Mouse (Mus musculus): Measurements from ENCODE around the gene Znhit2. TPM values are rescaled to one million over a fixed set of nuclear protein-coding genes. Genes with fewer than 3 reads are reported as not detected.
A peak's percentile ranks its signal among the peaks of the same experiment; 100 is the strongest.

Gene Znhit2
- polyA plus RNA-seq (2016; fragmentation: Nextera tagmentation; extraction: Ambion mirVana), result 35.1 and 38.7 TPM in 2 replicates

DNA sequence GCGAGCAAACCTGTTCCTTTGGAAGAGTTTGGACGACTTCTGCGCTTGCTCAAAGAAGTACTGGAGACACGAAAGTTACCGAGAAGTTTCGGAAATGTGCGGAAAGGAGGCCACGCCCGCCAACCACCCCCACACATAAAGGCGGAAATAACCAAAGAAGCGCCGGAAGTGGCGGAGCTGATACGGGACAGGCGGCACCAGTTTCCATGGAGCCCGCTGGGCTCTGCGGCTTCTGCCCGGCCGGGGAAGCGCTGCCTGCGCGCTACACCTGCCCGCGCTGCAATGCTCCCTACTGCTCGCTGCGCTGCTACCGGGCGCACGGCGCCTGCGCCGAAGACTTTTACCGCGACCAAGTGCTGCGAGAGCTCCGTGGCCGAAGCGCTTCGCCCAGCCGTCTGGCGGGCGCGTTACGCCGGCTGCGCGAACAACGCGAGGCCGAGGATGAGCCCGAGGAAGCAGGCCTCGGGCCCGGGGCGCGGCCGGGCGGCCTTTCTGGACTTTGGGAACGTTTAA, at the start of gene Znhit2:
Gene Znhit2, plus strand, starts transcription at position 172 of the 513 bp plus-strand sequence.
- no peaks in the 10 kb centered on the region for H3K27me3 ChIP-seq (ENCODE audit: poor library complexity, severe bottlenecking)
- WGBS, result under 1% methylated on average over 58 of the region's 58 CpGs
- peaks cover 54% of the 10 kb centered on the region for H3K4me1 ChIP-seq
- H3K4me3 ChIP-seq, result peak within 1 kb of the TSS; percentile 70
- peak within 1 kb of the TSS; percentile 92 for H3K27ac ChIP-seq
- no peaks in the 10 kb centered on the region for H3K9me3 ChIP-seq
- peaks cover 40% of the 10 kb centered on the region for H3K36me3 ChIP-seq (replicated peaks)
- peak; percentile 94 for DNase-seq (ENCODE audit: extremely low spot score, low spot score)

DNA sequence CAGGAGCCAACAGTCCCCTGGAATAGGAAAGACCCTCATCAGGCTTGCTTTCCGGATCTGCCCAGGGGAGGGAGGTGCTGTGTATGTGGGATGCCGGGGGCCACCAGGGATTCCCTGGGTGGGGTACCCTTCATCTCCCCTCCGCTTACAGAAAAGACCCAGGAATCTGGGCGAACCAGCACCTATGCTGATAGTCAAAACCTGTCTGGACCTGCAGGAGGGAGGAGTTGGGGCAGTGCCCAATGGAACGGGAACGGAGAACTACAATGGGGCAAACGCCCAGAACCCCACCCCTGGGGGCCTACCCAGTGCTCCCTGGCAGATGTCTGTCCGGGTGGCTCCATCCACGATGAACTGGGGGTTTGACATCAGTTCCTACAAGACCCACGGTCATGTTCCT, 47.3 kb upstream of the Znhit2 start:
- 89% methylated on average over 10 of the region's 10 CpGs for WGBS
- no peak overlapping the region for H3K4me3 ChIP-seq
- peaks cover 21% of the 10 kb centered on the region for H3K4me1 ChIP-seq
- peaks cover 53% of the 10 kb centered on the region for H3K27me3 ChIP-seq (ENCODE audit: poor library complexity, severe bottlenecking)
- no peak overlapping the region for H3K27ac ChIP-seq
- no peak for DNase-seq (ENCODE audit: extremely low spot score, low spot score)
- H3K9me3 ChIP-seq, result no peaks in the 10 kb centered on the region
- no peaks in the 10 kb centered on the region for H3K36me3 ChIP-seq (replicated peaks)

DNA sequence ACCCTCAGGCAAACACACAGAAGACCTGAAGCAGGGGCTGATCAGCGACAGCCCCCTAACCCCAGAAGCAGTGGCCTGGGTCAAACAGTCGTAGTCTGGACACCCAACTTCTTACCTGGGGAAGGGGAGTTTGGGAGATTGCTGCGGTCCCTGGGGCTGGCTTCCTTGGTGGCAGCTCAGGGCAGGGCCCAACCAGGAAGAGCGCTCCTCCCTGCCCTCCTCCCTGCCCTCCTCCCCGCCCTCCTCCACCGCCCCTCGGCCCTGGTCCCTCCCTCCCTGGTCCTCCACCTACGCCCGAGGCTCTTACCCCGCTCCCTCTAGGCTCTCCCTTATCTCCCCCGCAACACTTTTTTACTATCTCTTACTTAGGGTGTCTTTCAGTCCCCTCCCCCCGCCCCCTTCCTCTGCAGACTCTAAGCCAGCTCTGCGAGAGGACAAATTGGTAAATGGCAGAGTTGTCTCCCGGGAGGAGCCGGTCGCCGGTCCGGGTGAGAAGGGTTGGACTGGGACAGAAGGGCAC, 45.9 kb upstream of the Znhit2 start:
- peak; percentile 21 for DNase-seq (ENCODE audit: extremely low spot score, low spot score)
- Histone ChIP-seq H3K27ac (peak overlapping the region; percentile 79), H3K27me3 (ENCODE audit: poor library complexity, severe bottlenecking) (peaks cover 53% of the 10 kb centered on the region), H3K36me3 (replicated peaks) (no peaks in the 10 kb centered on the region), H3K4me3 (peak overlapping the region; percentile 66), H3K4me1 (peaks cover 21% of the 10 kb centered on the region), H3K9me3 (no peaks in the 10 kb centered on the region)
- 1% methylated on average over 15 of the region's 18 CpGs for WGBS

DNA sequence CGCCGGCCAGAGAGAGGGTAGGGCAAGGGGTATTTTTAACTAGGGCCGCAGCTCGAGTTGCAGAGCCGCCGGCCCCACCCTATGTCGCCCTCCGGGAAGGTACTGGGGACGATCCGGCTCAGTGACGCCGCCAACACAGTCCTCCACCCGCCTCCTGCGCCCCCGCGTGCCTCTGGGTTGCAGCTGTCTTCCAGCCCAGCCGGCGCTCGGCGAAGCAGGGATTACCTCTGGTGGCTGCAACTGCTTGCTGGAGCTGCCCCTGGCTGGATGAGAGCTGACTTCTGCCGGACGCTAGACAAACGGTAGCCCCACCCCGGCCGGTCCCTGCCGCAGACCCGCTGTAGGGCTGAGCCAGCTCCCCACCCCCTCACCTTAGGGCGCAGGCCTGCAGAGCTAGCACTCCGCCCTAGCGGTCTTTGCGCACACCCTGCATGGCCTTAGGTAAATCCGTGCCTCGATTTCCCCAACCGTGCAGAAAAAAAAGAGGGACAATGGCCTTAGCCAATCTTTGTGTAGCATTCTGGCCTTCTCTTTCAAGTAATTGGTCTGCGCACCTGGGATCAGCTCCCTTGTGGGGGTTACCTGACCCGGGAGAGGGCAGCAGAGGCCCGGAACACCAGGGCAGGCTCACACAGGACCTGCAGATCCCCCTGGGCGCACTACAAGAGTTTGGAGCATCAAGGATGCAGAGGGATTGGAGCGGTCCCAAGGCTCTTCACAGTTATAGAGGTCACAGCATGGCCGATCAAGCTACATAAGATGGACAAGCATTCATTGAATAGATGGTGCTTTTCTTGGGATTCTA, 45.3 kb upstream of the Znhit2 start, which contains the start of gene Capn1:
Gene Capn1, minus strand, starts transcription at position 387 of the 805 bp plus-strand sequence.
- Histone ChIP-seq H3K27me3 (ENCODE audit: poor library complexity, severe bottlenecking) (peaks cover 53% of the 10 kb centered on the region), H3K36me3 (replicated peaks) (no peaks in the 10 kb centered on the region), H3K27ac (peak within 1 kb of the TSS; percentile 79), H3K9me3 (no peaks in the 10 kb centered on the region), H3K4me3 (peak within 1 kb of the TSS; percentile 66), H3K4me1 (peaks cover 21% of the 10 kb centered on the region)
- 2% methylated on average over 40 of the region's 40 CpGs for WGBS
- DNase-seq (ENCODE audit: extremely low spot score, low spot score), result peak; percentile 78

DNA sequence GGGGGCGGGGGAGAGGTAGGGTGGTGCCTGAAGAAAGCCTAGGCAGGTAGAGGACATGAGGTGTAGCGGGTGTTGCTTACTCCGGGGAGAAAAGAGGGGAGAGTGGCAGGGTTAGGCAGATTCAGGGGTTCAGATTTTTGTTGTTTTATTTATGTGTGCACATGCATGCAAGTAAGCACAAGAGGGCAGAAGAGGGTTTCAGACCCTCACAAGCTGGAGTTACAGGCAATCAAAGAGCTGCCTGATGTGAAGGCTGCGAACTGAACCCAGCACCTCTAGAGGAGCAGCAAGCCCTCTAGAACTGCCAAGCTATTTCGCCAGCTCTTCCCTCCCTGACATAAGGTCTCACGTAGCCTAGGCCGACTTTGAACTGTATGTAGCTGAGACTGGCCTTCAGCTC, 44.5 kb upstream of the Znhit2 start:
- Histone ChIP-seq H3K27ac (no peak overlapping the region), H3K27me3 (ENCODE audit: poor library complexity, severe bottlenecking) (peaks cover 53% of the 10 kb centered on the region), H3K4me1 (peaks cover 21% of the 10 kb centered on the region), H3K36me3 (replicated peaks) (no peaks in the 10 kb centered on the region), H3K9me3 (no peaks in the 10 kb centered on the region), H3K4me3 (0 out of 2 replicates have a peak overlapping the region, but pooled peaks have one; percentile 66)
- WGBS, result 36% methylated on average over 7 of the region's 7 CpGs
- DNase-seq (ENCODE audit: extremely low spot score, low spot score), result no peak

DNA sequence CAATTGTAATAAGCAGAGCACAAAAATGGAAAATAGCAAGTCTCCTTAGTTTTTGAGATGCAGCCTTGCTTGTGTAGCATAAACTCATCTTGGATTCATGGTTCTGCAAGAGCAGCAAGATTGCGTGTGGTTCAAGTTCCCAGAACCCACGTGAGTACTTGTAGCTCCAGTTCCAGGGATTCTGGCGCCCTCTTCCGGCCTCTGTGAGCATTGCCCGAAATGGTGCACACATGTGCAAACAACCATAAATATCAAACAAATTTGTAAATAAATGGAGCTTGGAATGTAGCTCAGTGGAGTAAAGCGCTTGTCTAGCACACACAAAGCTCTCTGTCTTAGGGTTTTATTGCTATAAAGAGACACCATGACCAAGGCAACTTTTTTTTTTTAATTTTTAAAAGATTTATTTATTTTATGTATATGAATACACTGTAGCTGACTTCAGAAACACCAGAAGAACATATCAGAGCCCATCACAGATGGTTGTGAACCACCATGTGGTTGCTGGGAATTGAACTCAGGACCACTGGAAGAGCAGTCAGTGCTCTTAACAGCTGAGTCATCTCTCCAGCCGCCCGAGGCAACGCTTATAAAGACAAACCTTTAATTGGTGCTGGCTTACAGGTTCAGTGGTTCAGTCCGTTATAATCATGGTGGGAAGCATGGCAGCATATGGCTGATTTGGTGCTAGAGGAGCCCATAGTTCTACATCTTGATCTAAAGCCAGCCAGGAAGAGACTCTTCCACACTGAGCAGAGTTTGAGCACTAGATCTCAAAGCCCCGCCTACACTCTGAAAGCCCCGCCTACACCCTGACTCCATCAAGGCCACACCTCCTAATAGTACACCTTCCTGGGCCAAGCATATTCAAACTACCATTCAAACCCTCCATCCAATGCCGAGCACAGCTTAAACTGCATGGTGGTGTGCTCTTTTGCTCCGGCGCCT, 42.6 kb upstream of the Znhit2 start:
- peaks cover 47% of the 10 kb centered on the region for H3K27me3 ChIP-seq (ENCODE audit: poor library complexity, severe bottlenecking)
- H3K9me3 ChIP-seq, result no peaks in the 10 kb centered on the region
- peaks cover 21% of the 10 kb centered on the region for H3K4me1 ChIP-seq
- no peaks in the 10 kb centered on the region for H3K36me3 ChIP-seq (replicated peaks)
- 32% methylated on average over 15 of the region's 15 CpGs for WGBS
- H3K27ac ChIP-seq, result no peak overlapping the region
- H3K4me3 ChIP-seq, result no peak overlapping the region
- DNase-seq (ENCODE audit: extremely low spot score, low spot score), result peak; percentile 85

DNA sequence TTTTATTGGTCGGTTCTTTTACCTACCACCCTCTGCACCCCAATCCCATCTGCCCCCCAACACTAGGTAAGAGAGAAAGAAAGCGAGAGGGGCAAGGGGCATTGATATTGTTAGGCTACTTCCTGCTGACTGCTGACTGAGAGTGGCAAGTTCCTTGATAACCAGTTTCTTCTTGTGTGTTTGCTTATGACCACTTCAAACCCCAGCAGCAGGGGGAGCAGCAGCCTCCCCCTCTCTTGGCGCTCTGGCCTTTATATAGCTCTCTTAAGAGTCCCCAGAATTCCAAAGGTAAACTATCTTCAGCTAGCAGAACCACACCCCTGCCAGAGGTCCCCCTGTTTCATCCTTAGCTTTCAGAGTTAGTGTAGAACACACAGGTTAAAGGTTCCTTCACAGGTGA, 40.7 kb upstream of the Znhit2 start:
- Histone ChIP-seq H3K4me1 (peaks cover 15% of the 10 kb centered on the region), H3K36me3 (replicated peaks) (no peaks in the 10 kb centered on the region), H3K4me3 (no peak overlapping the region), H3K27ac (no peak overlapping the region), H3K9me3 (no peaks in the 10 kb centered on the region), H3K27me3 (ENCODE audit: poor library complexity, severe bottlenecking) (peaks cover 31% of the 10 kb centered on the region)
- DNase-seq (ENCODE audit: extremely low spot score, low spot score), result no peak
- 59% methylated on average over 3 of the region's 3 CpGs for WGBS

DNA sequence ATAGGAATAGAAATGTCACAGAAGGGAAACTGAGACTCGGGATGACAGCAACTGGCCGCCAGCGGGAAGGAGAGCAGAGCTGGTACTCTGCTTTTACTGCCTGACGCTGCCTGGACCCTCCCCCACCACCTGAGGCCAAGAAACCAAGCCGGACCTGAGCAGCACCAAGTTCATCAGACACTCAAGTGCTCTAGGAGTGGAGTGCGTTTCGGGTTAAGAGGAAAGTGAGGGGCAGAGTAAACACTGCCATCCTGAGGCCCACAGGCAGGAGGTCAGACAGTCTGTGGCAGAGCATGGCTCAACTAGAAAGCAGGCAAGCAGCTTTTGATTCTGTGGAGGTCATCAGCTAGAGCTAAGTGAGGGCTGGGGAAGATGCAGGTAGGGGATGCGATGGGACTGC, 37.9 kb upstream of the Znhit2 start:
- Histone ChIP-seq H3K36me3 (replicated peaks) (no peaks in the 10 kb centered on the region), H3K9me3 (no peaks in the 10 kb centered on the region), H3K27ac (no peak overlapping the region), H3K4me3 (no peak overlapping the region), H3K27me3 (ENCODE audit: poor library complexity, severe bottlenecking) (peaks cover 3% of the 10 kb centered on the region; the same call in 1 of the 2 replicates), H3K4me1 (peaks cover 3% of the 10 kb centered on the region; the same call in 1 of the 2 replicates)
- 68% methylated on average over 8 of the region's 8 CpGs for WGBS
- no peak for DNase-seq (ENCODE audit: extremely low spot score, low spot score)

DNA sequence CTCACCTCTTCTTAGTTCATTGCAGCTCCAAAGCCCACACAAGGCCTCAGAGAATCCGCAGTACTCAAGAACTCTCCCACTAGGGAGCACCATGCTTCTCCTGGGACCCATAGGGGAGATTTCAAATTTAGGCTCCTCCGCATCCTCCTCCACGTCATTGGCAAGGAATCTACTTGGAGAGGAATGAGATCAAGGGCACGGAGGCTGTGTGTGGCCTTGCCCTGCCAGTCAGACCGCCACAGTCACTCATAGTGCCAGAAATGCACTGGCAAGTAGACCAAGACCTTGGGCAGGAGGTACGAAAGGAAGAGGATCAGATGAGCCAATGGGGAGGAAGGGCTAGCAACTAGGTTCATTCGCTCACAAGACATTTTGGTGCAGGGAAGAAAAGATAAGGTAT, 37.1 kb upstream of the Znhit2 start:
- Histone ChIP-seq H3K36me3 (replicated peaks) (no peaks in the 10 kb centered on the region), H3K9me3 (no peaks in the 10 kb centered on the region), H3K27ac (no peak overlapping the region), H3K4me3 (no peak overlapping the region), H3K4me1 (peaks cover 3% of the 10 kb centered on the region; the same call in 1 of the 2 replicates), H3K27me3 (ENCODE audit: poor library complexity, severe bottlenecking) (peaks cover 3% of the 10 kb centered on the region; the same call in 1 of the 2 replicates)
- 86% methylated on average over 7 of the region's 7 CpGs for WGBS
- no peak for DNase-seq (ENCODE audit: extremely low spot score, low spot score)

DNA sequence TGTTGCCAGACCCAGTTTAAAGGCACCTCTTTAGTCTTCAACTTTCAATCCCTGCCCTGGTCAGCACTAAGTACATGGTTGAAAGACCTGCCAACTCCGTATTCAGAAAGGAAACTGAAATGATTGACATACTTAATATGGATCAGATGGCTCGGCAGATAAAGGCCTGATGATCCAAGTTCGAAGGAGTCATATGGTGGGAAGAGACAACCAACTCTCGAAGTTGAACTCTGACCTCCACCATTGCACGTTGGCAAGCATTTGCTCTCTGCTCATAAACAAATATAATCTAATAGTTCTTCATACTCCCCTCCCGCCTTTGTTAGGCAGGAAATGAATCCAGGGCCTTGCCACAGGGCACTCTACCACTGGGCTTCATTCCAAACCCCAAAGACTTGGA, 32.0 kb upstream of the Znhit2 start:
- no peaks in the 10 kb centered on the region for H3K36me3 ChIP-seq (replicated peaks)
- H3K27me3 ChIP-seq (ENCODE audit: poor library complexity, severe bottlenecking), result no peaks in the 10 kb centered on the region
- no peaks in the 10 kb centered on the region for H3K4me1 ChIP-seq
- no peak for DNase-seq (ENCODE audit: extremely low spot score, low spot score)
- no peaks in the 10 kb centered on the region for H3K9me3 ChIP-seq
- 87% methylated on average over 6 of the region's 6 CpGs for WGBS
- no peak overlapping the region for H3K27ac ChIP-seq
- no peak overlapping the region for H3K4me3 ChIP-seq

DNA sequence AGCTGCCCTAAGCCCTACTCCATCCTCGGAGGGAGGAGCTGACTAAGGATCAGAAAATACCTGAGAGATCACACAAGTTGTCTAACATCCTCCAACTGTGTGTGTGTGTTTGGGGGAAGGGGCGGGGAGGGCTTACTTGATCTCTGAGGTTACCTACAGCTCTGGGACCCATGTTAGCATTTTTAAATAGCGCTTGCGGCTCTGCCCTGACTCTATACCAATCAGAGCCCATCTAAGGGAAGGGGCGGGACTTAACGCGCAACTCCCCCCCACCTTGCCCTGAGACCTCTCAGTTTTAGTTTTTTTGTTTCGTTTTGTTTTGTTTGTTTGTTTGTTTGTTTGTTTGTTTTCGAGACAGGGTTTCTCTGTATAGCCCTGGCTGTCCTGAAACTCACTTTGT, 31.6 kb upstream of the Znhit2 start:
- 81% methylated on average over 9 of the region's 9 CpGs for WGBS
- H3K4me1 ChIP-seq, result no peaks in the 10 kb centered on the region
- no peak for DNase-seq (ENCODE audit: extremely low spot score, low spot score)

DNA sequence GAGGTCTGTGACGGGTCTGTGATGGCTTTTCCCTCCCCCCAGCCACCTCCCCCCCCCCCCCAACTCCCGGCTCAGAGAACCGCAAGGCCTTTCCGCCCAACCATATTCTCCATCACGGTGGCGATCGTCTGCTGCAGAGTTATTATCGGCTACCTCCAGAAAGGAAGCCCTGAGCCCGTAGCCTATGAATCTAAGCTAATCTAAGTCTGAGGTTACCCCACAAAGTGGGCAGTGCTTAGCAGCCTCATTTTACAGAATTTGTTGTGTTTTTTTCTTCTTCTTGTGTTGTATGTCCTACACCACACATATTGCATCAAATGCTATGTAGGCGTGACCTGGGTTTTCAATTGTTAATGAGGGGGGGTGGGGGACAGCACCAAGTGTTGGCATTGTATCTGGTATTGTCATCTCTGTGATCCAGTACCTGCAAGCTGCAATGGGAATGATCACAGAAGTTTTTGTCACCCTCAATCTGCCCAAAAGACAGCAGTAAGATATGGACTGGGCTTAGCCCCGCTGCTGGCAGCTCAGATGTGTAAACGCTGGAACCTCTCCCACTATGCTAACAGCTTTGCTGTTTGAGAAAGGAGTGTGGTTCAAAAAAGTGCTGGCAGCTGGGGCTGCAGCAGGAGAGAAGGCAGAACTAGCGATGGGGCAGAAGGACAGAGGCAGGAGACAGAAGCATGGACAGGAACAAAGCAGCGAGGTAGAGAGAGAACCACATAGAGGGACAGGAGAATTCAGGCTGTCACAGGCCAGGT, 30.3 kb upstream of the Znhit2 start:
- Histone ChIP-seq H3K36me3 (replicated peaks) (no peaks in the 10 kb centered on the region), H3K4me1 (no peaks in the 10 kb centered on the region), H3K27ac (no peak overlapping the region), H3K4me3 (no peak overlapping the region), H3K9me3 (no peaks in the 10 kb centered on the region), H3K27me3 (ENCODE audit: poor library complexity, severe bottlenecking) (no peaks in the 10 kb centered on the region)
- DNase-seq (ENCODE audit: extremely low spot score, low spot score), result no peak
- WGBS, result 82% methylated on average over 14 of the region's 14 CpGs

More for the DNA sequence above, 31.6 kb upstream of the Znhit2 start:
- H3K4me3 ChIP-seq, result no peak overlapping the region
- H3K27ac ChIP-seq, result no peak overlapping the region
- no peaks in the 10 kb centered on the region for H3K9me3 ChIP-seq
- H3K36me3 ChIP-seq (replicated peaks), result no peaks in the 10 kb centered on the region
- H3K27me3 ChIP-seq (ENCODE audit: poor library complexity, severe bottlenecking), result no peaks in the 10 kb centered on the region
